Mouse (Mus musculus): ENCODE measurements around the gene Erlin1. TPM values are rescaled to one million over a fixed set of nuclear protein-coding genes. Genes with fewer than 3 reads are reported as not detected.

The Erlin1 gene
- polyA plus RNA-seq (2015; fragmentation: Nextera tagmentation; extraction: Ambion mirVana): 46.5 and 51.4 TPM in 2 replicates

DNA sequence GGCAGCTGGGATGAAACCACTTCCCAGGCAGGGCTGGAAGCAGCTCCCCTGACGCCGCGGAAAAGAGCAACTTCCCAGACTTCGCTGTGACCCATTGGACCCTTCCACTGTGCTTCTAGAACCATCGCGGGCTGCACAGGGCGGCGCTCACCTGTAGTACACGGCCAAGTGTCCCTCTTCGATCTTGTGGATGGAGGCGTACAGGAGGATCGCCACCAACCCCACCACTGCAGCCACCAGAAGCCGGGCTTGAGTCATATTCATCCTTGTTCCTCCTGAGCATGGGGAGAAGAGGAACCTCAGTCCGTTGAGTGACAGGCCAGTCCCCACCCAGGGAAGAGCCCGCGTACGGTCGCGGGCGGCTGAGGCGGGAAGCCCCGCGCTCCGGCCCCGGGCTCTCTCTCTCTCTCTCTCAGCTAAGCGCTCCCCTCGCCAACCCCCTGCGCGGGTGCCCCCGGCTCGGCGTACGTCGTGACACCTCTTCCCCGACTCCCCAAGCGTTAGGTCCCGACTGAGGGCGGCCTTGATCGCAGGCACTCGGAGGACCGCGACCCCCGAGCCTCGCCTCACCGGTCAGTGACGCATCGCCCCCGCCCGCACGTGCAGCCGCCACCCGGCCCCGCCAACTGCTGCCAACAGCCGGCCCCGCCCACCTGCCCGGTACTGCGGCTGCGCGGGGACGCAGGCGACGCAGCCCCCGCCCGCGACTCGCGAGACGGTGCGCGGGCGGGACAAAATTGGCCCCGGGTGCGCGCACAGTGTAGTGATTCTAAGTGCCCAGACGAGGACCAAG is at the start of gene Erlin1:
TSS of gene Erlin1 (minus strand) at position 665 of the 793 bp plus-strand sequence.
- H3K9ac ChIP-seq: peak within 1 kb of the TSS; percentile 68
- H3K4me1 ChIP-seq: peaks cover 17% of the 10 kb centered on the region
- peak within 1 kb of the TSS; percentile 88 for H3K4me2 ChIP-seq
- peaks cover 25% of the 10 kb centered on the region for H3K36me3 ChIP-seq
- under 1% methylated on average over 73 of the region's 75 CpGs for WGBS
- H3K9me3 ChIP-seq (replicated peaks): no peaks in the 10 kb centered on the region
- H3K27ac ChIP-seq: peak within 1 kb of the TSS; percentile 78
- ATAC-seq (replicated peaks; ENCODE audit: low FRiP score): peak; percentile 92
- H3K27me3 ChIP-seq: no peaks in the 10 kb centered on the region
- peak within 1 kb of the TSS; percentile 81 for H3K4me3 ChIP-seq (replicated peaks)

- H3K27me3 ChIP-seq: no peaks in the 10 kb centered on the region
- no peak overlapping the region for H3K4me3 ChIP-seq (replicated peaks)
- no peak for ATAC-seq (replicated peaks; ENCODE audit: low FRiP score)
- no peak overlapping the region for H3K4me2 ChIP-seq
- no peaks in the 10 kb centered on the region for H3K4me1 ChIP-seq
- H3K36me3 ChIP-seq: peaks cover 96% of the 10 kb centered on the region
- no peaks in the 10 kb centered on the region for H3K9me3 ChIP-seq (replicated peaks)
- H3K9ac ChIP-seq: no peak overlapping the region
- no peak overlapping the region for H3K27ac ChIP-seq
Measured at GRCm38 (mm10) chr19:44117793-44118192, 48.2 kb upstream of the Erlin1 start.

GRCm38 (mm10) chr19:44111706-44112105 is 42.1 kb upstream of the Erlin1 start:
- H3K36me3 ChIP-seq: peaks cover 74% of the 10 kb centered on the region
- no peak overlapping the region for H3K27ac ChIP-seq
- peaks cover 6% of the 10 kb centered on the region for H3K4me1 ChIP-seq
- no peak for ATAC-seq (replicated peaks; ENCODE audit: low FRiP score)
- no peak overlapping the region for H3K4me2 ChIP-seq
- H3K9me3 ChIP-seq (replicated peaks): no peaks in the 10 kb centered on the region
- no peak overlapping the region for H3K9ac ChIP-seq
- no peak overlapping the region for H3K4me3 ChIP-seq (replicated peaks)
- H3K27me3 ChIP-seq: no peaks in the 10 kb centered on the region
- 64% methylated on average over 7 of the region's 7 CpGs for WGBS

GRCm38 (mm10) chr19:44110356-44110755 is 40.8 kb upstream of the Erlin1 start:
- no peak overlapping the region for H3K4me2 ChIP-seq
- H3K4me1 ChIP-seq: peaks cover 18% of the 10 kb centered on the region
- no peak for ATAC-seq (replicated peaks; ENCODE audit: low FRiP score)
- H3K36me3 ChIP-seq: peaks cover 60% of the 10 kb centered on the region
- H3K27ac ChIP-seq: peak overlapping the region; percentile 58
- no peak overlapping the region for H3K4me3 ChIP-seq (replicated peaks)
- no peaks in the 10 kb centered on the region for H3K27me3 ChIP-seq
- H3K9me3 ChIP-seq (replicated peaks): no peaks in the 10 kb centered on the region
- WGBS: 59% methylated on average over 9 of the region's 9 CpGs
- no peak overlapping the region for H3K9ac ChIP-seq

GRCm38 (mm10) chr19:44108996-44109395 is 39.4 kb upstream of the Erlin1 start:
- ATAC-seq (replicated peaks; ENCODE audit: low FRiP score): no peak
- Histone ChIP-seq H3K9ac (no peak overlapping the region), H3K4me3 (replicated peaks) (no peak overlapping the region), H3K36me3 (peaks cover 47% of the 10 kb centered on the region), H3K27me3 (no peaks in the 10 kb centered on the region), H3K9me3 (replicated peaks) (no peaks in the 10 kb centered on the region), H3K4me2 (no peak overlapping the region), H3K27ac (no peak overlapping the region), H3K4me1 (peaks cover 19% of the 10 kb centered on the region)

DNA sequence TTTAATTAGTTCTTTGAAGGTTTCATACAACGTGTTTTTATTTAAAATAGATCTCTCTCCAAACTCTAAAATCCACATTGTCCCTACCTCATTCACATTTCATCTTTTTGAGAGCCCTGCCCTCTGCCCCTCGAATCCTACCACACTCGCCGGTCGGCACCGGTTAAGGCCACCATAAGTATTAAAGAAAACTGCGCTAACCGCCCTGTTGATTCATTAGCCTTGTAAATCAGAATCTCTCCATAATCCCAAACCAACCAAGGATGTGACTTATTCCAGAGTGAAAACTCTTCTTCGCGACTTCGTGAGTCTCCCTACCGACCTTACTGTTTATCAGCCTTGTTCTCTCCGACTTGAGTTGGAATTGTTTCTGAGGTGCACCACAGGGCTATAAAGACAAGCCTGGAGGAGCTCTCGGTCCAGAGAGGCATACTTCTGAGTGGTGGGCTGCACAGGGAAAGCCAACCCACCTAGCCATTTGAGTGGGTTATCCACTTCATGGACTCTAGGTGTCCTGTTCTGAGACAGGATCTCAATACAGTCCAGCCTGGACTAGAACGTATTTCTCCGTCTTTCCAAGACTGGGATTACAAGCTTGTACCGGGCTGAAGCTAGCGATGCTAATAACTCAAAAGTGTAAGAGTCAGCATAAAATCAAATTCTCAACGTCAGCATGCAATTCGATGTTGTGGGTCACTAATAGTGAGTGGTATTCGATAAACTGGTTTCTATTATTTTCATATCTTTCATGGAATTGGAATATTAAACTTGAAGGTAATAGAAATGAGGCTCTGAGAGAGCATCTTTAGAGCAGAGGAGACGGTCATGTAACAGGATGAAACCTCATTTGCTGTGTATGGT is 38.3 kb upstream of the Erlin1 start:
- H3K36me3 ChIP-seq: peaks cover 38% of the 10 kb centered on the region
- H3K4me1 ChIP-seq: peaks cover 19% of the 10 kb centered on the region
- peak overlapping the region; percentile 91 for H3K9ac ChIP-seq
- no peaks in the 10 kb centered on the region for H3K9me3 ChIP-seq (replicated peaks)
- peak overlapping the region; percentile 59 for H3K27ac ChIP-seq
- H3K4me3 ChIP-seq (replicated peaks): peak overlapping the region; percentile 92
- ATAC-seq (replicated peaks; ENCODE audit: low FRiP score): no peak
- peak overlapping the region; percentile 82 for H3K4me2 ChIP-seq
- WGBS: 27% methylated on average over 22 of the region's 22 CpGs
- no peaks in the 10 kb centered on the region for H3K27me3 ChIP-seq

GRCm38 (mm10) chr19:44106831-44107660 is 37.5 kb upstream of the Erlin1 start, which contains the start of gene Chuk:
TSS of gene Chuk (minus strand) at chr19:44107480.
- H3K4me2 ChIP-seq: peak within 1 kb of the TSS; percentile 82
- ATAC-seq (replicated peaks; ENCODE audit: low FRiP score): peak; percentile 99
- peaks cover 19% of the 10 kb centered on the region for H3K4me1 ChIP-seq
- peak within 1 kb of the TSS; percentile 91 for H3K9ac ChIP-seq
- H3K27ac ChIP-seq: peak within 1 kb of the TSS; percentile 59
- WGBS: under 1% methylated on average over 66 of the region's 67 CpGs
- H3K9me3 ChIP-seq (replicated peaks): no peaks in the 10 kb centered on the region
- peaks cover 35% of the 10 kb centered on the region for H3K36me3 ChIP-seq
- H3K27me3 ChIP-seq: no peaks in the 10 kb centered on the region
- H3K4me3 ChIP-seq (replicated peaks): peak within 1 kb of the TSS; percentile 92

GRCm38 (mm10) chr19:44104393-44104792 is 34.8 kb upstream of the Erlin1 start:
- Histone ChIP-seq H3K27ac (no peak overlapping the region), H3K36me3 (peaks cover 29% of the 10 kb centered on the region)
- WGBS: 79% methylated on average over 1 of the region's 1 CpGs

DNA sequence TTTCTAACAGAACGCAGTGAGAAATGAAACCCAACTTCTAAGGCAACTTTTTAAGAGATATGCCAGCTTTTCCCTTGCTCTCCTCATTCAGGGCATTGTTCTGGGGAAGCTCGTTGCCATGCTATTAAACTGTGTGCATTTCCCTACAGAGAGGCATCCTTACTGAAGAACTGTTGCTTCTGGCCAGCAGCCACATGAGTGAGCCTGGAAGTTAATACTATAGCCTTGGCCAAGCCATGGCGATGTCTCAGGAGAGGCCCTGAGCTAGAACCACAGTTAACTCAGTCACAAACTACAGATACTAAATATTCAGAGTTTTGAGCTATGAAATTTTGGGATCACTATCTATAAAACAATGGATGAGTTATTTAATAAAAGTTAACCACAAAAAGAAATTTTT is 33.4 kb upstream of the Erlin1 start:
- peaks cover 37% of the 10 kb centered on the region for H3K36me3 ChIP-seq
- 85% methylated on average over 3 of the region's 3 CpGs for WGBS
- H3K27me3 ChIP-seq: no peaks in the 10 kb centered on the region
- H3K4me3 ChIP-seq (replicated peaks): no peak overlapping the region
- no peak overlapping the region for H3K4me2 ChIP-seq
- no peak overlapping the region for H3K27ac ChIP-seq
- no peak for ATAC-seq (replicated peaks; ENCODE audit: low FRiP score)
- no peak overlapping the region for H3K9ac ChIP-seq
- no peaks in the 10 kb centered on the region for H3K9me3 ChIP-seq (replicated peaks)
- H3K4me1 ChIP-seq: peaks cover 17% of the 10 kb centered on the region

More at GRCm38 (mm10) chr19:44104393-44104792, 34.8 kb upstream of the Erlin1 start:
- no peak overlapping the region for H3K9ac ChIP-seq
- H3K4me1 ChIP-seq: peaks cover 17% of the 10 kb centered on the region
- ATAC-seq (replicated peaks; ENCODE audit: low FRiP score): no peak
- H3K4me3 ChIP-seq (replicated peaks): no peak overlapping the region
- H3K4me2 ChIP-seq: no peak overlapping the region
- no peaks in the 10 kb centered on the region for H3K9me3 ChIP-seq (replicated peaks)
- H3K27me3 ChIP-seq: no peaks in the 10 kb centered on the region

DNA sequence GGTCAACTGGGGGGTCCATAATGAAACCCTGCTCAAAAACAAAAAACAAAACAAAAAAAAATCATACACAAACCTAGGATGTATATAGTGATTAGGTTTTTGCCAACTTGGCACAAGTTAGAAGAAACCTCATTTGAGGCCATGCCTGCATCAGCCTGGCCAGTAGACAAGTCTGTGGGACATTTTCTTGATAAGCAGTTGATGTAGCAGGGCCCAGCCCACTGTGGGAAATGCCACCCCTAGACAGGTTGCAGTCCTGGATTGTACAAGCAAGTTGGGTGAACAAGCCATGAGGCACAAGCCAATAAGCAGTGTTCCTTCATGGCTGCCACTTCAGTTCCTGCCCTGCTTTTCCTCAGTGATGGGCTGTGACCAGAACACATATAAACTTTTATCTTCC is 31.3 kb upstream of the Erlin1 start:
- H3K27ac ChIP-seq: no peak overlapping the region
- ATAC-seq (replicated peaks; ENCODE audit: low FRiP score): no peak
- no peak overlapping the region for H3K4me3 ChIP-seq (replicated peaks)
- no peaks in the 10 kb centered on the region for H3K27me3 ChIP-seq
- H3K4me2 ChIP-seq: no peak overlapping the region
- no peaks in the 10 kb centered on the region for H3K9me3 ChIP-seq (replicated peaks)
- no peak overlapping the region for H3K9ac ChIP-seq
- H3K4me1 ChIP-seq: peaks cover 6% of the 10 kb centered on the region
- H3K36me3 ChIP-seq: peaks cover 56% of the 10 kb centered on the region

GRCm38 (mm10) chr19:44086278-44086677 is 16.7 kb upstream of the Erlin1 start:
- Histone ChIP-seq H3K27ac (no peak overlapping the region), H3K4me1 (no peaks in the 10 kb centered on the region), H3K27me3 (no peaks in the 10 kb centered on the region), H3K4me3 (replicated peaks) (no peak overlapping the region), H3K36me3 (peaks cover 82% of the 10 kb centered on the region), H3K9ac (no peak overlapping the region), H3K9me3 (replicated peaks) (no peaks in the 10 kb centered on the region), H3K4me2 (no peak overlapping the region)
- whole genome bisulfite sequencing: 81% methylated on average over 3 of the region's 3 CpGs
- no peak for ATAC-seq (replicated peaks; ENCODE audit: low FRiP score)
